Mouse (Mus musculus) embryo, embryonic 11.5 days (tissue): ENCODE measurements around the gene Olfr433.
"Not testable (repeated sequence)": the region's sequence is repeated elsewhere in the genome, so short reads cannot be mapped to it uniquely, and the experiment has no call there.

Experiments used
- DNase-seq: peaks from one replicate; pipeline ENCODE4 v3.0.0-alpha.2; 2012; ENCODE audit warnings: low read depth, low spot score

The Olfr433 gene

GRCm38 (mm10) chr1:174040523-174041177 lies at the start of gene Olfr433:
Olfr433 (plus strand) TSS chr1:174040705.
- DNase-seq, result no peak

- DNase-seq, result no peak
Measured at GRCm38 (mm10) chr1:173995003-173995402, 45.5 kb upstream of the Olfr433 start.

GRCm38 (mm10) chr1:174004352-174005109 lies 36.0 kb upstream of the Olfr433 start:
- not testable (repeated sequence) for DNase-seq

- DNase-seq, result not testable (repeated sequence)
Measured at GRCm38 (mm10) chr1:174007050-174007449, 33.5 kb upstream of the Olfr433 start.

- DNase-seq, result no peak
Measured at GRCm38 (mm10) chr1:174031698-174032097, 8.8 kb upstream of the Olfr433 start, which contains the start of gene Ifi205. Ifi205 (minus strand) TSS chr1:174031810.

GRCm38 (mm10) chr1:174035841-174036240 lies 4.7 kb upstream of the Olfr433 start:
- no peak for DNase-seq

GRCm38 (mm10) chr1:174038480-174038879 lies 2.0 kb upstream of the Olfr433 start:
- DNase-seq, result no peak

GRCm38 (mm10) chr1:174042091-174042884 lies 1.8 kb downstream of the Olfr433 start:
- not testable (repeated sequence) for DNase-seq

- no peak for DNase-seq
Measured at GRCm38 (mm10) chr1:174044431-174044830, 3.9 kb downstream of the Olfr433 start.

GRCm38 (mm10) chr1:174048227-174048626 lies 7.7 kb downstream of the Olfr433 start:
- DNase-seq, result not testable (repeated sequence)

- DNase-seq, result no peak
Measured at GRCm38 (mm10) chr1:174048893-174049292, 8.4 kb downstream of the Olfr433 start, which contains the start of gene Olfr432. Olfr432 (plus strand) TSS chr1:174049205.

- DNase-seq, result not testable (repeated sequence)
Measured at GRCm38 (mm10) chr1:174049357-174049756, 8.9 kb downstream of the Olfr433 start.

- no peak for DNase-seq
Measured at GRCm38 (mm10) chr1:174050532-174050931, 10.0 kb downstream of the Olfr433 start.

- no peak for DNase-seq
Measured at GRCm38 (mm10) chr1:174051515-174051914, 11.0 kb downstream of the Olfr433 start.

- no peak for DNase-seq
Measured at GRCm38 (mm10) chr1:174051931-174052536, 11.5 kb downstream of the Olfr433 start.

- no peak for DNase-seq
Measured at GRCm38 (mm10) chr1:174052981-174053380, 12.5 kb downstream of the Olfr433 start.

- DNase-seq, result no peak
Measured at GRCm38 (mm10) chr1:174055248-174055647, 14.7 kb downstream of the Olfr433 start.

GRCm38 (mm10) chr1:174066305-174066704 lies 25.8 kb downstream of the Olfr433 start, which contains the start of gene Olfr430:
Olfr430 (plus strand) TSS chr1:174066605.
- no peak for DNase-seq

- DNase-seq, result no peak
Measured at GRCm38 (mm10) chr1:174084031-174084430, 43.5 kb downstream of the Olfr433 start, which contains the start of gene Olfr429. Olfr429 (plus strand) TSS chr1:174084331.
